Mouse (Mus musculus): Measurements from ENCODE around the gene Ttc26.
A peak's percentile ranks its signal among the peaks of the same experiment; 100 is the strongest.

- TF ChIP-seq CTCF (IDR thresholded peaks at IDR 0.05; ENCODE audit: low read depth, low read length) = peak; percentile 38; the same call in 1 of the 2 replicates
- no peak for TF ChIP-seq POLR2A (IDR thresholded peaks at IDR 0.05; ENCODE audit: extremely low read depth, insufficient read depth, low read length)
Observed at GRCm38 (mm10) chr6:38337166-38337705, 44.0 kb upstream of the Ttc26 start.
